Mouse (Mus musculus) lung, embryonic 14.5 days (tissue): ENCODE data around the gene Gm16253. TPM values are rescaled to one million over a fixed set of nuclear protein-coding genes. Genes with fewer than 3 reads are reported as not detected.

ENCODE experiments used
- ATAC-seq: fragments of 200-750 bp; cut with Nextera tagmentation; 2 replicates; pipeline ENCODE4 v1.8.0; 2017; ENCODE audit warnings: mild to moderate bottlenecking, moderate TSS enrichment, moderate library complexity; ENCODE audit not compliant: insufficient read depth
- DNase-seq: peaks from one replicate; pipeline ENCODE4 v3.0.0-alpha.2; 2015
- H3K27ac ChIP-seq: fragments of 300-500 bp; sonication (generic); 2 replicates; pipeline ENCODE4 v1.5.1; 2014; ENCODE audit warnings: low read depth, mild to moderate bottlenecking, moderate library complexity
- H3K27me3 ChIP-seq: fragments of 300-500 bp; sonication (generic); 2 replicates; pipeline ENCODE4 v1.6.1; 2014; ENCODE audit warnings: low read length, control low read depth; ENCODE audit not compliant: insufficient read depth
- H3K36me3 ChIP-seq: fragments of 300-500 bp; sonication (generic); 2 replicates; pipeline ENCODE4 v1.6.1; 2014; ENCODE audit warnings: control low read depth; ENCODE audit not compliant: insufficient read depth
- H3K4me1 ChIP-seq: fragments of 300-500 bp; sonication (generic); 2 replicates; pipeline ENCODE4 v1.6.1; 2014; ENCODE audit warnings: antibody characterized with exemption, control low read depth; ENCODE audit not compliant: insufficient read depth
- H3K4me2 ChIP-seq: fragments of 300-500 bp; sonication (generic); 2 replicates; pipeline ENCODE4 v1.6.1; 2014; ENCODE audit warnings: mild to moderate bottlenecking
- H3K4me3 ChIP-seq: fragments of 300-500 bp; sonication (generic); 2 replicates; pipeline ENCODE4 v1.5.1; 2014; ENCODE audit warnings: low read depth, low read length
- H3K9ac ChIP-seq: fragments of 300-500 bp; sonication (generic); 2 replicates; pipeline ENCODE4 v1.6.1; 2014
- H3K9me3 ChIP-seq: fragments of 300-500 bp; sonication (generic); 2 replicates; pipeline ENCODE4 v1.6.1; 2016; ENCODE audit warnings: low read depth, low read length, control low read depth
- CTCF ChIP-seq: IDR thresholded peaks from 2 replicates; pipeline ENCODE4 v1.5.1; 2016; ENCODE audit warnings: antibody characterized with exemption, low read depth
- WGBS: fragments of 180-500 bp; shearing (Covaris S2); extraction: QIAGEN DNeasy Blood & Tissue Kit; methylation state at CpG from one replicate; pipeline ENCODE4 v1.1.7; 2014; 5-methylcytosine and 5-hydroxymethylcytosine counted together
- polyA plus RNA-seq: library from polyadenylated mRNA; unstranded; fragments of >200 nt; fragmentation: Nextera tagmentation; extraction: Ambion mirVana; gene quantifications from 2 replicates; pipeline ENCODE4 v1.2.1, GENCODE M21; 2014

Gm16253 gene
- polyA plus RNA-seq, 1 experiment from 2014 or later, result 1.2 TPM

- Histone ChIP-seq H3K27me3 (no peaks in the 10 kb centered on the region), H3K4me1 (no peaks in the 10 kb centered on the region), H3K27ac (no peak overlapping the region), H3K9me3 (no peaks in the 10 kb centered on the region), H3K9ac (no peak overlapping the region), H3K36me3 (no peaks in the 10 kb centered on the region), H3K4me3 (no peak overlapping the region), H3K4me2 (no peak overlapping the region)
- no peak for DNase-seq
- WGBS, result 68% methylated on average over 8 of the region's 8 CpGs
- ATAC-seq, result no peak
- TF ChIP-seq CTCF, result no peak
Observed at GRCm38 (mm10) chr3:96542554-96542953, 34.2 kb upstream of the Gm16253 start.

GRCm38 (mm10) chr3:96543345-96543744 lies 33.4 kb upstream of the Gm16253 start:
- no peak for TF ChIP-seq CTCF
- no peak overlapping the region for H3K9ac ChIP-seq
- no peaks in the 10 kb centered on the region for H3K4me1 ChIP-seq
- H3K36me3 ChIP-seq, result no peaks in the 10 kb centered on the region
- no peaks in the 10 kb centered on the region for H3K9me3 ChIP-seq
- H3K4me2 ChIP-seq, result no peak overlapping the region
- H3K27me3 ChIP-seq, result no peaks in the 10 kb centered on the region
- DNase-seq, result no peak
- ATAC-seq, result no peak
- no peak overlapping the region for H3K27ac ChIP-seq
- WGBS, result 72% methylated on average over 11 of the region's 11 CpGs
- H3K4me3 ChIP-seq, result no peak overlapping the region

GRCm38 (mm10) chr3:96545565-96545964 lies 31.2 kb upstream of the Gm16253 start:
- WGBS, result 40% methylated on average over 1 of the region's 1 CpGs
- ATAC-seq (no peak), DNase-seq (no peak)
- H3K36me3 ChIP-seq, result no peaks in the 10 kb centered on the region
- no peaks in the 10 kb centered on the region for H3K27me3 ChIP-seq
- TF ChIP-seq CTCF, result peak; percentile 40
- no peak overlapping the region for H3K4me3 ChIP-seq
- H3K27ac ChIP-seq, result no peak overlapping the region
- H3K9ac ChIP-seq, result no peak overlapping the region
- no peaks in the 10 kb centered on the region for H3K9me3 ChIP-seq
- no peaks in the 10 kb centered on the region for H3K4me1 ChIP-seq
- no peak overlapping the region for H3K4me2 ChIP-seq

GRCm38 (mm10) chr3:96546880-96547279 lies 29.9 kb upstream of the Gm16253 start:
- H3K4me2 ChIP-seq, result no peak overlapping the region
- H3K9ac ChIP-seq, result no peak overlapping the region
- H3K27ac ChIP-seq, result no peak overlapping the region
- no peak overlapping the region for H3K4me3 ChIP-seq
- no peaks in the 10 kb centered on the region for H3K36me3 ChIP-seq
- H3K27me3 ChIP-seq, result no peaks in the 10 kb centered on the region
- WGBS, result 45% methylated on average over 4 of the region's 4 CpGs
- no peak for TF ChIP-seq CTCF
- ATAC-seq (no peak), DNase-seq (no peak)
- H3K4me1 ChIP-seq, result no peaks in the 10 kb centered on the region
- no peaks in the 10 kb centered on the region for H3K9me3 ChIP-seq

DNA sequence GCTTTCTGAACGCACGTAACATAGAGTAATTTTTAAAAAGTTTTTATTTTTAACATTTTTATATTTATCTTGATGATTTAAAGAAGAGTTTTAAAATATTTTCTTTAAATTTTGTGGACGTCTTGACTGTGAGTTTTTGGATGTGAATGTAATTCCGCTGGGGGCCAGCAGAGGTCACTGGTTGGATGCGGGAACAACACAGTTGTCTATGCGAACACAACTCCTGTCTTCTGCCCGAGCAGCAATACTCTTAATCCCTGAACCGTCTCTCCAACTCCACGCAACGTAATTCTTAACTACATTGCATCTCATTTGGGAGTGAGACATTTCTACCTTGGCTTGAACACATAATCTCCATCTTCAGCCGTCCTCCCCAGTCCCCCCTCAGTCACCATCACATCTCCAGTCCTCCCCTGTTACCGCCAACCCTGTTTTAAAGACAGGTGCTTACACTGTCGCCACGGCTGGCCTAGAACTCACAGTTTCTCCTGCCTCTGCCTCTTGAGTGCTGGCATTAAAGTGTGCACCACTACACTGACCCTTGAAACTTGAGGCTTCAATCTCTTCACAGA lies 29.3 kb upstream of the Gm16253 start:
- H3K4me2 ChIP-seq, result peak overlapping the region; percentile 33; the same call in 1 of the 2 replicates
- ATAC-seq (peak; percentile 55; the same call in 1 of the 2 replicates), DNase-seq (peak; percentile 87)
- 8% methylated on average over 14 of the region's 14 CpGs for WGBS
- H3K9me3 ChIP-seq, result no peaks in the 10 kb centered on the region
- H3K9ac ChIP-seq, result no peak overlapping the region
- H3K4me3 ChIP-seq, result no peak overlapping the region
- peak; percentile 82 for TF ChIP-seq CTCF
- H3K4me1 ChIP-seq, result no peaks in the 10 kb centered on the region
- H3K36me3 ChIP-seq, result no peaks in the 10 kb centered on the region
- no peaks in the 10 kb centered on the region for H3K27me3 ChIP-seq
- H3K27ac ChIP-seq, result no peak overlapping the region

- H3K27ac ChIP-seq, result no peak overlapping the region
- no peak for TF ChIP-seq CTCF
Observed at GRCm38 (mm10) chr3:96548824-96549223, 28.0 kb upstream of the Gm16253 start.

GRCm38 (mm10) chr3:96549346-96549745 lies 27.4 kb upstream of the Gm16253 start:
- H3K4me2 ChIP-seq, result no peak overlapping the region
- H3K27me3 ChIP-seq, result no peaks in the 10 kb centered on the region
- no peak for TF ChIP-seq CTCF
- no peaks in the 10 kb centered on the region for H3K36me3 ChIP-seq
- no peak overlapping the region for H3K9ac ChIP-seq
- H3K4me3 ChIP-seq, result no peak overlapping the region
- no peak for ATAC-seq
- 74% methylated on average over 5 of the region's 5 CpGs for WGBS
- no peaks in the 10 kb centered on the region for H3K9me3 ChIP-seq
- H3K4me1 ChIP-seq, result no peaks in the 10 kb centered on the region
- DNase-seq, result no peak
- H3K27ac ChIP-seq, result no peak overlapping the region

More at GRCm38 (mm10) chr3:96548824-96549223, 28.0 kb upstream of the Gm16253 start:
- Histone ChIP-seq H3K4me1 (no peaks in the 10 kb centered on the region), H3K9ac (no peak overlapping the region), H3K9me3 (no peaks in the 10 kb centered on the region), H3K27me3 (no peaks in the 10 kb centered on the region), H3K4me2 (no peak overlapping the region), H3K4me3 (no peak overlapping the region), H3K36me3 (no peaks in the 10 kb centered on the region)
- no peak for ATAC-seq
- DNase-seq, result no peak
- 72% methylated on average over 7 of the region's 7 CpGs for WGBS

GRCm38 (mm10) chr3:96551203-96551602 lies 25.6 kb upstream of the Gm16253 start:
- ATAC-seq, result no peak
- no peaks in the 10 kb centered on the region for H3K9me3 ChIP-seq
- H3K27ac ChIP-seq, result no peak overlapping the region
- 5% methylated on average over 8 of the region's 8 CpGs for WGBS
- no peaks in the 10 kb centered on the region for H3K36me3 ChIP-seq
- peak overlapping the region; percentile 22; the same call in 1 of the 2 replicates for H3K9ac ChIP-seq
- peaks cover 9% of the 10 kb centered on the region; the same call in 1 of the 2 replicates for H3K4me1 ChIP-seq
- no peak overlapping the region for H3K4me2 ChIP-seq
- H3K27me3 ChIP-seq, result no peaks in the 10 kb centered on the region
- peak; percentile 88 for DNase-seq
- H3K4me3 ChIP-seq, result no peak overlapping the region
- peak; percentile 67 for TF ChIP-seq CTCF
